Mouse (Mus musculus) hindbrain, embryonic 16.5 days (tissue): ENCODE results near the gene St8sia1. TPM values are rescaled to one million over a fixed set of nuclear protein-coding genes. Genes with fewer than 3 reads are reported as not detected.
A peak's percentile ranks its signal among the peaks of the same experiment; 100 is the strongest.

Source experiments
- ATAC-seq: fragments of 200-750 bp; cut with Nextera tagmentation; 2 replicates; pipeline ENCODE4 v1.8.0; 2017; ENCODE audit warnings: moderate TSS enrichment, moderate library complexity
- H3K27ac ChIP-seq: fragments of 300-500 bp; sonication (generic); 2 replicates; pipeline ENCODE4 v1.5.1; 2014; ENCODE audit warnings: low read depth, mild to moderate bottlenecking, control low read depth, low read length, moderate library complexity
- H3K27me3 ChIP-seq: fragments of 300-500 bp; sonication (generic); replicated peaks from 2 replicates; pipeline ENCODE4 v1.6.1; 2014; ENCODE audit warnings: low read length; ENCODE audit not compliant: control insufficient read depth, insufficient read depth
- H3K36me3 ChIP-seq: fragments of 300-500 bp; sonication (generic); 2 replicates; pipeline ENCODE4 v1.6.1; 2014; ENCODE audit warnings: mild to moderate bottlenecking, low read length, moderate library complexity, mixed read lengths; ENCODE audit not compliant: control insufficient read depth, insufficient read depth
- H3K4me1 ChIP-seq: fragments of 300-500 bp; sonication (generic); 2 replicates; pipeline ENCODE4 v1.6.1; 2014; ENCODE audit warnings: low read depth, low read length; ENCODE audit not compliant: control insufficient read depth, insufficient read depth
- H3K4me2 ChIP-seq: fragments of 300-500 bp; sonication (generic); 2 replicates; pipeline ENCODE4 v1.6.1; 2014; ENCODE audit warnings: mild to moderate bottlenecking, low read length, control low read depth, moderate library complexity
- H3K4me3 ChIP-seq: fragments of 300-500 bp; sonication (generic); 2 replicates; pipeline ENCODE4 v1.5.1; 2014; ENCODE audit warnings: mild to moderate bottlenecking, low read length, control low read depth, moderate library complexity
- H3K9ac ChIP-seq: fragments of 300-500 bp; sonication (generic); 2 replicates; pipeline ENCODE4 v1.6.1; 2014; ENCODE audit warnings: low read depth, mild to moderate bottlenecking, control low read depth, low read length, moderate library complexity
- H3K9me3 ChIP-seq: fragments of 300-500 bp; sonication (generic); 2 replicates; pipeline ENCODE4 v1.6.1; 2014; ENCODE audit warnings: mild to moderate bottlenecking, low read length, moderate library complexity; ENCODE audit not compliant: control insufficient read depth
- WGBS: fragments of 180-500 bp; shearing (Covaris S2); extraction: QIAGEN DNeasy Blood & Tissue Kit; methylation state at CpG from one replicate; pipeline ENCODE4 v1.1.7; 2014; 5-methylcytosine and 5-hydroxymethylcytosine counted together
- polyA plus RNA-seq: library from polyadenylated mRNA; unstranded; fragments of >200 nt; fragmentation: Nextera tagmentation; extraction: Ambion mirVana; gene quantifications from 2 replicates; pipeline ENCODE4 v1.2.1, GENCODE M21; 2015

Gene St8sia1
- polyA plus RNA-seq, 1 experiment from 2014 or later, result 6.0 TPM

DNA sequence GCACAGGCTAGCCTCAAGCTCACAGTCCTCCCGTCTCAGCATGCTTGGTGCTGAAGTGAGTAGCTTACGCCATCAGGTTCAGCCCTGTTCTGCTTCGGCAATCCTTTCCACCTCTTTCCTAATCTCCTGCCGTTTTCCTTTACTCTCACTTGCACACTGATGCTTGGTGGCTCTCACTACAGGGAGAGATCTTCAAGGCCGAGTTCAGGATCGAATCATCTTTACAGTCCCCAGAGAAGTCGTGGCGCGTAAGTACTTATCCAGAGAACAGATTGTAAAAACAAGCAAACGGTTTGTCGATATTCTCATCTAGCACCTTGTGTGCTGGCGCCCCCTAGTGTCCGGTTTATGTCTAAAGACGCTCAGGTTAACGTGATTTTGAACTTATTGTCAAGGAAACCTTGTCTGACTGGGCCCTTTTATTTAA is 149.7 kb downstream of the St8sia1 start:
- H3K4me1 ChIP-seq, result no peaks in the 10 kb centered on the region; the same call in 1 of the 2 replicates
- H3K4me3 ChIP-seq, result peak overlapping the region; percentile 43
- WGBS, result 5% methylated on average over 15 of the region's 15 CpGs
- no peaks in the 10 kb centered on the region for H3K9me3 ChIP-seq
- no peaks in the 10 kb centered on the region for H3K27me3 ChIP-seq
- peak overlapping the region; percentile 68 for H3K4me2 ChIP-seq
- no peaks in the 10 kb centered on the region for H3K36me3 ChIP-seq
- no peak overlapping the region for H3K27ac ChIP-seq
- peak; percentile 72 for ATAC-seq
- H3K9ac ChIP-seq, result peak overlapping the region; percentile 59

DNA sequence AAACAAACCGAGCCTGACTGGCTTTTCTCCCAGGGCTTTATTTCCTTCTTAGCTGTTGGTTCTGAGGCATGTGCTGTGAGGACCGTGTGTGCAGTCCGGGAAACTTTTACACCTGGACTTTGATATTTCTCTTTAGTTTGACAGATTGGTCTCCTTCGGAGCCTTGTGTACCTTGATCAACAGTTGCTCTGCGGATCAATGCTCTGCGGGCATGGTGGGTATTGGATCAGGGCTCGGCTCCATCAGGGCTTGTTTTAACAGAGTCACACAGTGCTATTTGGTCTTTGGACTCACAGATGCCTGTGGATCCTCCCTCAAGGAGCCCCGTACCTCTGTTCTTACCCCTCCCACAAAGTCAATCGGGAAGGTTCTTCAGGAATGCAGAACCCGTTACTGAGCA is 150.2 kb downstream of the St8sia1 start:
- no peak overlapping the region for H3K27ac ChIP-seq
- peak overlapping the region; percentile 59; the same call in 1 of the 2 replicates for H3K9ac ChIP-seq
- ATAC-seq, result peak; percentile 46; the same call in 1 of the 2 replicates

DNA sequence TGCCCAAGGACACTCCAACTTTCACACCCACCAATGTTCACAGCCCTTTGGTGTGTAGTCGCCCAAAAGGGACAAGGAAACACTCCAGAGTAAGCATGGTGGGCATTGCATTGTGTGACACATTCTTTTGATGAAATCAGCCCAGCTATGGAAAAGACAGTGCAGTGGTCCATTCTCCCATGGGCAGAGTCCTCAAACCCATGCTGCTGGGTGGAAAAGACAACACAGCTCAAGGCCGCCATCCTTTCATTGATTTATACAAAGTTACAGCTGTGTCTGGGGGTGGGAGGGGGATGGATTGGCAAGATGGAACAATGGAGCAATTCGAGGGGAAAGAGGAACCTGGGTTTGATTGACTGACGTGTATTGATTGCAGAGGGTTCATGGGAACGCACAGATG is 151.3 kb downstream of the St8sia1 start:
- no peaks in the 10 kb centered on the region for H3K9me3 ChIP-seq
- H3K9ac ChIP-seq, result no peak overlapping the region
- 47% methylated on average over 5 of the region's 5 CpGs for WGBS
- no peaks in the 10 kb centered on the region for H3K36me3 ChIP-seq
- no peak for ATAC-seq
- no peaks in the 10 kb centered on the region; the same call in 1 of the 2 replicates for H3K4me1 ChIP-seq
- H3K27me3 ChIP-seq, result no peaks in the 10 kb centered on the region
- H3K27ac ChIP-seq, result no peak overlapping the region
- no peak overlapping the region for H3K4me3 ChIP-seq
- H3K4me2 ChIP-seq, result no peak overlapping the region

More for the DNA sequence above, 150.2 kb downstream of the St8sia1 start:
- no peaks in the 10 kb centered on the region for H3K36me3 ChIP-seq
- 62% methylated on average over 10 of the region's 10 CpGs for WGBS
- H3K9me3 ChIP-seq, result no peaks in the 10 kb centered on the region
- H3K27me3 ChIP-seq, result no peaks in the 10 kb centered on the region
- H3K4me3 ChIP-seq, result no peak overlapping the region
- peak overlapping the region; percentile 68 for H3K4me2 ChIP-seq
- H3K4me1 ChIP-seq, result no peaks in the 10 kb centered on the region; the same call in 1 of the 2 replicates

DNA sequence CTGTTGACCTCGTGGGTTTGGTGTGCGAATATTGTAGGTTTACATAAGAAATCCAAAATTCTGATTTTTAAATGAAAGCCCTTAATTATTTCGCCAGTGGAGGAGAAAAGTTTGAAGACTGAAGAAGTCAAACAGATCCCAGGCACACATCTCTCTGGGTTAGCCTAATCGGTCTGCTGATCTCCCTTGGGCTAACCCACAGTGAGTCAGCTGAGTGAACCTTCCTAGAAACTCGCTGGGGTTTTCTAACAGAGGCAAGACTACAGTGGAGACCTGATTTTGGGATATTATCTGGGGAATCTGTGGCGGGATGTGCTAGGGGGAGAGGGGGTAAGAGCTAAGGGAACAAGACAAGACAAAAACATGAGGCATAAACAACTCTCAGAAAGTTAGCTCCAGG is 154.0 kb downstream of the St8sia1 start:
- H3K4me3 ChIP-seq, result no peak overlapping the region
- no peak overlapping the region for H3K9ac ChIP-seq
- H3K27me3 ChIP-seq, result no peaks in the 10 kb centered on the region
- no peaks in the 10 kb centered on the region for H3K9me3 ChIP-seq
- no peak overlapping the region for H3K4me2 ChIP-seq
- H3K4me1 ChIP-seq, result no peaks in the 10 kb centered on the region; the same call in 1 of the 2 replicates
- 67% methylated on average over 6 of the region's 6 CpGs for WGBS
- H3K36me3 ChIP-seq, result no peaks in the 10 kb centered on the region
- no peak for ATAC-seq
- no peak overlapping the region for H3K27ac ChIP-seq

DNA sequence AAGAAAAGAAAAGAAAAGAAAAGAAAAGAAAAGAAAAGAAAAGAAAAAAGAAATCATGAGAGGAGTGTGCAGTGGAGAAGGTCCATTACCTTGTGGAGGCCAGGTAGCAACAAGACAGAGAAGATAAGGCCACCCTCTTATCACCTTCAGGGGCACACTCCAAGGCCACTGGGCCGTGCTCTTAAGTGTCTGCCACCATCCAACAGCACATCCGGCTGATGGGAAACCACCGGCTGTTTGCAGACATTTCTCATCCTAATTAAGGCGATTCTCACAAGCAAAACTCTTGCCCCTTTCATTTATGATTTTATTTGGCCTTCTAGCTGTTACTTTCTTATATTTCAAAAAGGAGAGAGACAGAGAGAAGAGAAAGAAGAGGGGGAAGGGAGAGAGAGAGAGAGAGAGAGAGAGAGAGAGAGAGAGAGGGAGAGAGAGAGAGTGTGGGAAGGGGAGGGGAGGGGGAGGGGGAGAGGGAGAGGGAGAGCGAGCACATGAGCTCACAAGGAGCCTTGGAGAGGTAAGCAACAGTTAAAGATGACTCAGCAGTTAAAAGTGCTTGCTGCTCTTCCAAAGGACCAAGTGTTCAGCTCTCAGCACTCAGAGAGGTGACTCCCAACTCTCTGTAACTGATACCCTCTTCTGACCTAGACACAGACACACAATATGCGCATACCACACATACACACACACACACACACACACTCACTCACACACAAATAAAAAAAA is 154.7 kb downstream of the St8sia1 start:
- H3K36me3 ChIP-seq, result no peaks in the 10 kb centered on the region
- H3K9me3 ChIP-seq, result no peaks in the 10 kb centered on the region
- H3K4me2 ChIP-seq, result no peak overlapping the region
- H3K27me3 ChIP-seq, result no peaks in the 10 kb centered on the region
- no peaks in the 10 kb centered on the region; the same call in 1 of the 2 replicates for H3K4me1 ChIP-seq
- no peak overlapping the region for H3K4me3 ChIP-seq
- H3K9ac ChIP-seq, result no peak overlapping the region
- H3K27ac ChIP-seq, result no peak overlapping the region
- WGBS, result 63% methylated on average over 6 of the region's 6 CpGs
- ATAC-seq, result no peak

DNA sequence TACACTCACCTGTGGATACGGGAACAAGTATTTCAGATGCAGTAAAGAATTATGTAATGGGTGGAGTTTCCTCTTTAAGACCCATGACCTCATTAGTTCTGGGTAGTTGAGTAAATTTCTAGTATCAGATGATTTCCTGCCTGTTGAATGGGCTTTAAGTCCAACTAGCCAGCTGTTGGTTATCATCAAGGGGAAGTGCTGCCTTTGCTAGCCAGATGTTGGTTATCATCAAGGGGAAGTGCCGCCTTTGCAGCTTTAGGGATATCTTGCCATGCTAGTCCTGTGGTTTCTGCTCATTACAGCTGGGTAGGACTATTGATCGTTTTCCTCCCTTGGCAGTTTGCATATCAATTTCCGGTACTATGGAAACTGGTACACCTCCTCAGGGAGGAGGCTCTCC is 157.9 kb downstream of the St8sia1 start:
- H3K4me3 ChIP-seq, result no peak overlapping the region
- no peak overlapping the region for H3K27ac ChIP-seq
- no peaks in the 10 kb centered on the region for H3K36me3 ChIP-seq
- H3K9me3 ChIP-seq, result no peaks in the 10 kb centered on the region
- ATAC-seq, result no peak
- H3K4me2 ChIP-seq, result no peak overlapping the region
- 88% methylated on average over 4 of the region's 4 CpGs for WGBS
- H3K9ac ChIP-seq, result no peak overlapping the region
- H3K27me3 ChIP-seq, result no peaks in the 10 kb centered on the region
- H3K4me1 ChIP-seq, result no peaks in the 10 kb centered on the region

DNA sequence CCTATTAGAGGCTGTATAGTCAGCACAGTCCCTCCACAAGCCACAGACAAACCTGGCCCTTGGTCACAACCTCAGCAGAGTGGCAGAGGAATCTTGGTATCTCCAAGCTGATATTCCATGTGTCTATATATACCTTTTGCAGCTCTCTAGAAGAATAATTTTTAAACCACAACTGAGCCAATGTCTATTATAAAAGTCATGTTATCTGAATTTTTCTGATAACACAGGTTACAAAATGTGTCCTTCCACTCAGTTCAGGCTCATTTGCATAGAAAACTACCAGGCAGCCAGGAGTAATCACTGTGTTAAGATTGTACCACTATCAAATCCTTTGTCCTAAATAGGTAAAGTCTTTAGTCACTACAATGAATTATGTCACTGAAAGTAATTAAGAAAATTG is 159.8 kb downstream of the St8sia1 start, which contains the start of gene Sult6b2:
Gene Sult6b2, minus strand, starts transcription at position 101 of the 400 bp plus-strand sequence.
- no peak within 1 kb of the TSS for H3K4me3 ChIP-seq
- no peaks in the 10 kb centered on the region for H3K9me3 ChIP-seq
- H3K27ac ChIP-seq, result no peak within 1 kb of the TSS
- no peak within 1 kb of the TSS for H3K9ac ChIP-seq
- H3K27me3 ChIP-seq, result no peaks in the 10 kb centered on the region
- no peak for ATAC-seq
- H3K36me3 ChIP-seq, result no peaks in the 10 kb centered on the region
- H3K4me2 ChIP-seq, result no peak within 1 kb of the TSS
- no peaks in the 10 kb centered on the region for H3K4me1 ChIP-seq

DNA sequence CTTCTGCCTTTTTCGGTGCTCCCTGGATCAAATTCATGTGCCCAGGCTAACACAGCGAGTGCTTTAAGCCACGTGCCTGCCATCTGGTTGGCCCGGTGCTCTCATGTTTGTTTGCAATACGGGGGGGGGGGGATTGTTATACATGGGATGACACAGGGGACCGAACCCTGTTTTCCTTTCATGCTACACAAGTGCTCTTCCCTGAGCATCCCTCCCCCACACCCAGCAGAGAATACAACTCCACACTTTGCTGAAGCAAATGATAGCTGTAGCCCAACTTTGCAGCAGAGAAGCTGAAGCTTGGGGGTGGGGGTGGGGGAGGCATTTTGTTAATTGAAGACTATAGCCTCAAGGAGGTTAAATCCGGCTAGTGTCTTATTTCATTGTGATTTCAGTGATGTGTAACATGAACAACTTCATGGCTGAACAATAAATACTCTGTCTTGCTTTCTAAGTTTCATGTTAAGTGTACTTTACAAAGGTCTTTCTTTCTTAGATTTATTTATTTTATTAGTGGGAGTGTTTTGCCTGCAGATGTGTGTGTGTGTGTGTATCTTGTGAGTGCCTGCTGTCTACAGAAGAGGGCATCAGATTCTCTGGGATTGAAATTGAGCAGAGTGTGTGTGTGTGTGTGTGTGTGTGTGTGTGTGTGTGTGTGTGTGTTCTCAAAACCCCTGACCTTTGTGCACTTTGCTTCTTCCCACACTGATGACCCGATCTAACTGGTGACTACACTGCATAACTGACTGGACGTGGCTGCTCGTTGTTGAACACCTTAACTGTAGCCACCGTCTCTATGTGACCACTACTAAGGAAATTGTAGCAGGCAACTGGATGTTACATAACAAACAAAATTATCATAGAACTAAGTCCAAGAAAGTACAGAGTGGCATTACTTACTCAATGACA is 161.4 kb downstream of the St8sia1 start:
- Histone ChIP-seq H3K4me1 (no peaks in the 10 kb centered on the region), H3K27me3 (no peaks in the 10 kb centered on the region), H3K4me3 (no peak overlapping the region), H3K9ac (no peak overlapping the region), H3K36me3 (no peaks in the 10 kb centered on the region), H3K27ac (no peak overlapping the region), H3K9me3 (no peaks in the 10 kb centered on the region), H3K4me2 (no peak overlapping the region)
- 61% methylated on average over 11 of the region's 11 CpGs for WGBS
- ATAC-seq, result no peak

DNA sequence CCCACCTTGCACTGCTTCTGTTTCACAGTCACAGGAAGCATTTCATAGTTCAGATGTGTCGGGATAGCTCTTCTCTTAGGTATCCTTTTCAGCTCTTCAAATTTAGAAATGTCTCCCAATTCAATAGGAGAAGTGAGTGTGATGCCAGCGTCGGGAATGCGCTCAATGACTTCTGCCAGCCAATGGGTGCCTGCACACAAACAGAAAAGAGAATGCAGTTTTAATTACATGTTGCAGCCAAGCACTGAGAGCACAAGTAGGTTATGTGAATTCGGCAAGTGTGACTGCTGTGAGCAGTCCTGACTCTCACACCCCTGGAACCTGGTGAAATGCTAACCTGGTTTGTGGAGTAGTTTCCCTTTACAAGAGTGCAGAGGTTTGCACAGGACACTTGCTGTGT is 162.6 kb downstream of the St8sia1 start:
- no peaks in the 10 kb centered on the region for H3K9me3 ChIP-seq
- no peaks in the 10 kb centered on the region for H3K27me3 ChIP-seq
- 85% methylated on average over 5 of the region's 5 CpGs for WGBS
- H3K4me1 ChIP-seq, result no peaks in the 10 kb centered on the region
- H3K4me3 ChIP-seq, result no peak overlapping the region
- H3K4me2 ChIP-seq, result no peak overlapping the region
- no peak overlapping the region for H3K9ac ChIP-seq
- no peaks in the 10 kb centered on the region for H3K36me3 ChIP-seq
- ATAC-seq, result no peak
- no peak overlapping the region for H3K27ac ChIP-seq
